Mouse (Mus musculus) small intestine, adult 2 months (tissue): ENCODE data around the gene Baiap2. TPM values are rescaled to one million over a fixed set of nuclear protein-coding genes. Genes with fewer than 3 reads are reported as not detected.

Source experiments
- H3K27ac ChIP-seq: fragments of 200-500 bp; 2 replicates; pipeline ENCODE4 v1.5.1; 2012; ENCODE audit warnings: low read depth, low read length, control low read depth, inconsistent platforms; ENCODE audit not compliant: insufficient read depth
- H3K27me3 ChIP-seq: fragments of 200-500 bp; 2 replicates; pipeline ENCODE4 v1.6.1; 2012; ENCODE audit warnings: mild to moderate bottlenecking, moderate library complexity, low read length, inconsistent platforms; ENCODE audit not compliant: control insufficient read depth, insufficient read depth
- H3K36me3 ChIP-seq: fragments of 200-500 bp; 2 replicates; pipeline ENCODE4 v1.6.1; 2012; ENCODE audit warnings: mild to moderate bottlenecking, low read length, control low read depth, inconsistent platforms; ENCODE audit not compliant: control insufficient read depth, insufficient read depth
- H3K4me1 ChIP-seq: fragments of 200-500 bp; 2 replicates; pipeline ENCODE4 v1.6.1; 2012; ENCODE audit warnings: low read length, inconsistent platforms, mixed read lengths; ENCODE audit not compliant: control insufficient read depth, insufficient read depth, insufficient read length
- H3K4me3 ChIP-seq: fragments of 200-500 bp; 2 replicates; pipeline ENCODE4 v1.5.1; 2012; ENCODE audit warnings: low read depth, mild to moderate bottlenecking, control low read depth, inconsistent platforms, low read length, moderate library complexity
- CTCF ChIP-seq: fragments of 200-500 bp; IDR thresholded peaks from 2 replicates; pipeline ENCODE4 v1.5.1; 2012; ENCODE audit warnings: low read depth, mild to moderate bottlenecking, control low read depth, inconsistent platforms, low read length, moderate library complexity, mixed read lengths; ENCODE audit not compliant: insufficient replicate concordance, insufficient read length; ENCODE audit errors: extremely low read depth
- POLR2A ChIP-seq: fragments of 200-500 bp; IDR thresholded peaks from 2 replicates; pipeline ENCODE4 v1.6.1; 2012; ENCODE audit warnings: low read depth, mild to moderate bottlenecking, control low read depth, inconsistent platforms, low read length, moderate library complexity
- WGBS: fragments of 180-500 bp; shearing (Covaris S2); methylation state at CpG from one replicate; pipeline ENCODE4 v1.1.7; 2018; 5-methylcytosine and 5-hydroxymethylcytosine counted together
- polyA plus RNA-seq: library from polyadenylated mRNA; depleted of rRNA; stranded (reverse); fragments of >200 nt; gene quantifications from 2 replicates; pipeline ENCODE4 v1.2.3, GENCODE M21; 2012

Baiap2 gene
- polyA plus RNA-seq, 1 experiment = 10.7 TPM

GRCm38 (mm10) chr11:119904621-119905286 lies 37.8 kb upstream of the Baiap2 start:
- TF ChIP-seq POLR2A (no peak), CTCF (peak; percentile 68; the same call in 1 of the 2 replicates)
- 25% methylated on average over 5 of the region's 5 CpGs for WGBS
- no peak overlapping the region for H3K27ac ChIP-seq
- H3K36me3 ChIP-seq = no peaks in the 10 kb centered on the region
- H3K4me1 ChIP-seq = no peaks in the 10 kb centered on the region
- H3K4me3 ChIP-seq = no peak overlapping the region
- H3K27me3 ChIP-seq = peaks cover 3% of the 10 kb centered on the region; the same call in 1 of the 2 replicates

GRCm38 (mm10) chr11:119905794-119906193 lies 36.8 kb upstream of the Baiap2 start:
- H3K27me3 ChIP-seq = peaks cover 3% of the 10 kb centered on the region; the same call in 1 of the 2 replicates
- whole genome bisulfite sequencing = 58% methylated on average over 5 of the region's 5 CpGs
- no peaks in the 10 kb centered on the region for H3K36me3 ChIP-seq
- H3K27ac ChIP-seq = no peak overlapping the region
- no peaks in the 10 kb centered on the region for H3K4me1 ChIP-seq
- H3K4me3 ChIP-seq = no peak overlapping the region
- TF ChIP-seq POLR2A (no peak), CTCF (no peak)

DNA sequence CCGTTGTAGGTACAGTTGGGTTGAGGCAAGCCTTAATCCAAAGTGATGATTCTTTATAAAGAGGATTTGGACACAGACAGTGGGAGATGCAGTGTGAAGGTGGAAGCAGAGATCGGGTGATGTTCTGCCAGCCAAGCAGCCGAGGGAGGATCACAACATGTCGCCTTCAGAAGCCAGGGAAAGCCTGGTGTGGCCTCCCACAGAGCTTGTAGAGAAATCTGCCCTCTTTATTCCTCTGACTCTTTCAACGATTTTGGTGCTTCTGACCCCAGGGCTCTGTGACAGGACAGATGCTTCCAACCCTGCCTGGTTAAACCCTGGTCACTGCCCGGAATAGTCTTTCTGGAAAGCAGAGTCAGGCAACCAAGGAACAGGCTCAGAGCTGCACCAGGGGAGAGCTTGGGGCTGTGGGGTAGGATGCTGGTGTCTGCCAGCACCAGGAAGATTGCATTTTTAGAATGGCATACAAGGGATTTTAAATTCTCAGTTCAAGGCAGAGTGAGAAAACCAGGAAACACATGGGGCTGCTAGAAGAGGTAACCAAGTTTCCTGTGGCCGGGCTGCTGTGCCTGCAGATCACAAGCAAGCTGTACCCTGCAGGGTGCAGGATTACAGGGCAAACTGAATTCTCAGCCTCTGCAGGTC lies 35.4 kb upstream of the Baiap2 start:
- Histone ChIP-seq H3K27ac (no peak overlapping the region), H3K4me1 (no peaks in the 10 kb centered on the region), H3K4me3 (no peak overlapping the region), H3K27me3 (peaks cover 3% of the 10 kb centered on the region; the same call in 1 of the 2 replicates), H3K36me3 (no peaks in the 10 kb centered on the region)
- TF ChIP-seq POLR2A = no peak
- no peak for TF ChIP-seq CTCF
- 50% methylated on average over 7 of the region's 7 CpGs for WGBS

DNA sequence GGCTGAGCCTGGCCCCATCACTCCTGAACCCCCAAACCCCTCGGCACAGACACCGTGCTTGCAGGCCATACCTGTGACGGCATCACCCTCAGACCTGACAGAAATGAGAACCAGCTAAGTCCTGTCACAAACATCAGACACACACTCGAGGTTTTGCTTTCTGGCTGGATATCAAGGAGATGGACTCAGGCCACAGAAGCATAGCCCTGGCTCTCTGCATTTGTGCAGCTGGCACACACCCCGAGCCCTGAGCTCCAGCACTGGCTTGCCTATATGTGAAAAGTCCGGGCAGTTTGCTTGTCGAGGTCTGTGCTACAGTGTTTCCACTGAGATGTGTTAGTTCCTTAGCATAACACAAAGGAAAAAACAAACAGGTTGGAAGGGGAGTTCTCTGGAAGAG lies 34.9 kb upstream of the Baiap2 start:
- TF ChIP-seq CTCF (no peak), POLR2A (no peak)
- Histone ChIP-seq H3K27me3 (peaks cover 3% of the 10 kb centered on the region; the same call in 1 of the 2 replicates), H3K4me1 (peaks cover under 1% of the 10 kb centered on the region; the same call in 1 of the 2 replicates), H3K36me3 (no peaks in the 10 kb centered on the region), H3K27ac (no peak overlapping the region), H3K4me3 (no peak overlapping the region)
- 50% methylated on average over 7 of the region's 7 CpGs for WGBS

DNA sequence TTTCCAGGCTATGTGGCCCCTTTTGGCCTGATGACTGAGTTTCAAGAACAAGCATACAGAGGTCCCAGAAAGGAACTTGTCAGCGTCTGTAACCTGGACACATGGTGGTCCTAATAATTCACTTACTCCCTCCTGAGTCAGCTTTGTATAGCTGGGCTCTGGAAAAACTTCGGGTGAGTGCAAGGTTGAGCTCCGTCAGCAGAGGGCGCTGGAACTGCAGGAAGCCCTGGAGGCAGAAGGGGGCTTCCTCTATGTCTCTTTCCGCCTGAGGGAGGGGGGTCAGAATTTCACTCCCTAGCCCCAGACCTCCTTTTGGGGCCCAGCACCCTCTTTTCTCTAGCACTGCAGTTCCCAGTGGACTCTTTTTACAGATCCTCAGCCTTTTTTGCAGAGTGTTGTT lies 33.1 kb upstream of the Baiap2 start:
- TF ChIP-seq CTCF = peak; percentile 94
- no peak for TF ChIP-seq POLR2A
- H3K36me3 ChIP-seq = no peaks in the 10 kb centered on the region
- H3K27ac ChIP-seq = no peak overlapping the region
- H3K4me1 ChIP-seq = peaks cover 10% of the 10 kb centered on the region; the same call in 1 of the 2 replicates
- no peak overlapping the region for H3K4me3 ChIP-seq
- under 1% methylated on average over 5 of the region's 5 CpGs for WGBS
- peaks cover 3% of the 10 kb centered on the region; the same call in 1 of the 2 replicates for H3K27me3 ChIP-seq

DNA sequence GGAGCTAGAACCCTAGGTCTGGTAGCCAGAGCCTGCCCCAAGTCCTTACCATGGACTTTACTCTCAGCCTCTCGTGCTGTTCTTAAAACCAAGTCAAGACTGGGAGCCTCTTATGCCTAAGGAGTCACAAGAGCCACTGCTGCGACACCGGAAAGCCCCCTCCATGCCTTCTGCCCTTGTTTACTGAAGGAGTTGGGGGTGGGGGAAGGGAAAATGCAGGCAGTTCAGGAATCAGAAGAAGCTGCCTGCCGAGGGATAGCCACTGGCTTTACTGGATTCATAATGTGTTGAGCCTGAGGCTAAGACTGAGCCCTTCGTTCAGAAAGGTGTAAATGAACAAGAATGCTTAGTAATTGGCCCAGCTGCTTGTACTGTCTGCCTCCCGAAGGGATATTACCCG lies 29.7 kb upstream of the Baiap2 start:
- peak overlapping the region; percentile 99 for H3K27ac ChIP-seq
- H3K27me3 ChIP-seq = no peaks in the 10 kb centered on the region; the same call in 1 of the 2 replicates
- H3K36me3 ChIP-seq = peaks cover 12% of the 10 kb centered on the region
- peak overlapping the region; percentile 83 for H3K4me3 ChIP-seq
- H3K4me1 ChIP-seq = peaks cover 32% of the 10 kb centered on the region
- TF ChIP-seq POLR2A (no peak), CTCF (no peak)
- WGBS = 14% methylated on average over 7 of the region's 7 CpGs

DNA sequence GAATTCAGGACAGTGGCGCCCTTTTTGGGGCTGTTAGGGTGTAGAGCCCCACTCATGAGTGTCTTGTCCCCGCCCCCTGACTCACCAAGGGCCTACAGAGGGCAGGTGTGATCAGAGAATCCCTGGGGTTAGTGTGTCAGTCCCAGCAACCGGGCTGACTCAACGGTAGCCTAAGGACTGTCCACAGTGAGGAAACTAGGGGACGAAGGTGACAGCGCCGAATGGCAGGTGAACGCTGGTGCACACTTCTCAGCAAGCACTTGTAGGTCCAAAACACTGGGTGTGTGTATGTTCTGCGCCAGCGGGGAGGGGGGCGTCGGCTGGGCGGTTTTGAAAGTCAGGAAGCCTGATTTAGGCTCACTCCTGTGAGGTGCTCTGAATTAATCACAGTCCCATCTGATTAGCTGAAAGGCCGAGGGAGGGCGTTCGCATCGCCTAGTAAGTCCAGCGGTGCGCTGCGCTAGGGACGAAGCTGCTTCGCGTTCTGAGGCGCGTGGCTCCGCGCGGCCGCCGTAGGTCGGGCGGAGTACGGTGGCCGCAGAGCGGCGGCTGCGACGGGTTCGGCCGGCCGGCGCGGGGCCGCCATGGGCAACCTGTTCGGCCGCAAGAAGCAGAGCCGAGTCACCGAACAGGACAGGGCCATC lies 29.1 kb upstream of the Baiap2 start, which contains the start of gene Chmp6:
TSS of gene Chmp6 (plus strand) at position 151 of the 644 bp plus-strand sequence.
- TF ChIP-seq CTCF = no peak
- peak; percentile 18; the same call in 1 of the 2 replicates for TF ChIP-seq POLR2A
- H3K36me3 ChIP-seq = peaks cover 18% of the 10 kb centered on the region
- H3K27ac ChIP-seq = peak within 1 kb of the TSS; percentile 99
- under 1% methylated on average over 48 of the region's 48 CpGs for WGBS
- H3K4me1 ChIP-seq = peaks cover 32% of the 10 kb centered on the region
- H3K27me3 ChIP-seq = no peaks in the 10 kb centered on the region
- peak within 1 kb of the TSS; percentile 83 for H3K4me3 ChIP-seq
